9 mouse cellular contexts compared by ENCODE assay signal in the genomic region with DNA sequence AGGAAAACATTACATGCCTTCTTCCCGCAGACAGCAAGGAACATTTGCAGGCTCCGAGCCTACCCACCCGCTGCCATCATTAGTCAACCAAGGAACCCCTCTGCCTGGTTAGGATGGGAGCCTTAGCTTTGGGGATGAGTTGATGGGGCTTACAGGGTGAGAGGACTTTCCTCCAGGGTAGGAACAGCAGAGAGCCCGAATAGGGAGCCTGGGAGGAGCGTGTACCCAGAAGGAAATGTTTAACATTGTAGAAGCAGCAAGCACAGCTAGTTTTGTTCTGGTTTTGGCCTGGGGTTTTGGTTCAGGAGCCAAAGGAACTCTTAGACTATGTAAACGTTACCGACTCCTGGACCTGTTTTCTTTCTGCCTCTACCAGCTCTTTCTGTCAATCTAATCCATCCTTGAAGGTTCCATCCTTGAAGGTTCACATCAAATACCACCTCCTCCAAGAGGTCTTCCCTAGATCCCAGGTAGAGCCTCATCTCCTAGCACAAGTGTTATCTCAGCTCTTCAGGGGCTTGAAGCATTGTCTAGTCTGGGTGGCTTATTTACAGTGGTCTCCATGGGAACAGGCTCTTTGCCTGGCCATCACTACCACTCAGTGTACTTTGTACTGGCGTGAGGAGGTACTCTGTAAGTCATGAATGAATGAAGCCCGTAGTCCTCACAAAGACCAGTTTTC. TPM values are rescaled to one million over a fixed set of nuclear protein-coding genes. Genes with fewer than 3 reads are reported as not detected.
DNase-seq lines count a peak whose midpoint lies in the region; ATAC-seq lines count a peak whose summit lies in the region.
"Had no signal": no experiment of that assay in that cellular context is flagged by ENCODE, and none has a peak within 500 bp of the region (broad histone marks: within the 10 kb centered on the region; RNA-seq: fewer than 3 reads in every experiment).

No protein-coding gene starts in this region.

- peak overlapping the region; percentile 58; the same call in 1 of the 2 replicates for H3K27ac ChIP-seq in lung, embryonic 15.5 days
- no peak overlapping the region for H3K27ac ChIP-seq in intestine, embryonic 15.5 days
- peak overlapping the region; percentile 72 for H3K27ac ChIP-seq in stomach, embryonic 16.5 days (ENCODE audit: low read length)
- H3K27ac ChIP-seq: macrophage had no signal

- H3K36me3 ChIP-seq in lung, embryonic 15.5 days, result no peaks in the 10 kb centered on the region
- no peaks in the 10 kb centered on the region for H3K36me3 ChIP-seq in intestine, embryonic 15.5 days
- no peaks in the 10 kb centered on the region for H3K36me3 ChIP-seq in stomach, embryonic 16.5 days (ENCODE audit: control insufficient read depth, insufficient read depth, low read length)

- peak; percentile 89 for DNase-seq in heart, adult 11 months
- DNase-seq in heart, postnatal 14 days, result no peak
- no peak for DNase-seq in lung, postnatal 14 days
- DNase-seq in adrenal gland, postnatal 4 days (ENCODE audit: low spot score in 2 of 2), result no peak
- DNase-seq in ovary, postnatal 36 days (ENCODE audit: low spot score), result no peak

- peak overlapping the region; percentile 84 for H3K4me2 ChIP-seq in lung, embryonic 15.5 days
- H3K4me2 ChIP-seq in intestine, embryonic 15.5 days (replicated peaks), result peak overlapping the region; percentile 94
- peak overlapping the region; percentile 78 for H3K4me2 ChIP-seq in stomach, embryonic 16.5 days (ENCODE audit: low read depth, low read length)

- no peak for ATAC-seq in lung, embryonic 15.5 days (ENCODE audit: borderline replicate concordance, extremely low read depth, low FRiP score, low TSS enrichment)
- no peak for ATAC-seq in intestine, embryonic 15.5 days
- ATAC-seq in stomach, embryonic 16.5 days (ENCODE audit: insufficient read depth, low FRiP score), result no peak

- intact Hi-C loops in heart, postnatal 14 days (cut with DNase I), result no loop called here

- H3K4me1 ChIP-seq in lung, embryonic 15.5 days, result peaks cover 32% of the 10 kb centered on the region
- peaks cover 14% of the 10 kb centered on the region; the same call in 1 of the 2 replicates for H3K4me1 ChIP-seq in intestine, embryonic 15.5 days (replicated peaks)
- H3K4me1 ChIP-seq in stomach, embryonic 16.5 days (ENCODE audit: control insufficient read depth, insufficient read depth, low read length), result peaks cover 16% of the 10 kb centered on the region

- H3K4me3 ChIP-seq in lung, embryonic 15.5 days, result no peak overlapping the region
- H3K4me3 ChIP-seq in intestine, embryonic 15.5 days (replicated peaks), result no peak overlapping the region
- peak overlapping the region; percentile 59 for H3K4me3 ChIP-seq in stomach, embryonic 16.5 days (replicated peaks; ENCODE audit: low read length)

- H3K9me3 ChIP-seq in lung, embryonic 15.5 days, result no peaks in the 10 kb centered on the region
- H3K9me3 ChIP-seq in intestine, embryonic 15.5 days, result no peaks in the 10 kb centered on the region
- H3K9me3 ChIP-seq in stomach, embryonic 16.5 days (replicated peaks; ENCODE audit: control insufficient read depth, low read length), result no peaks in the 10 kb centered on the region

- H3K9ac ChIP-seq in lung, embryonic 15.5 days, result no peak overlapping the region
- H3K9ac ChIP-seq in intestine, embryonic 15.5 days, result no peak overlapping the region
- peak overlapping the region; percentile 40; the same call in 1 of the 2 replicates for H3K9ac ChIP-seq in stomach, embryonic 16.5 days (ENCODE audit: low read length)

- 53% methylated on average over 9 of the region's 9 CpGs for WGBS in lung, embryonic 15.5 days
- 57% methylated on average over 9 of the region's 9 CpGs for WGBS in intestine, embryonic 15.5 days
- 42% methylated on average over 9 of the region's 9 CpGs for WGBS in stomach, embryonic 16.5 days

- no peaks in the 10 kb centered on the region for H3K27me3 ChIP-seq in lung, embryonic 15.5 days
- H3K27me3 ChIP-seq in intestine, embryonic 15.5 days (replicated peaks), result no peaks in the 10 kb centered on the region; the same call in 1 of the 2 replicates
- peaks cover 4% of the 10 kb centered on the region; the same call in 1 of the 2 replicates for H3K27me3 ChIP-seq in stomach, embryonic 16.5 days (ENCODE audit: control insufficient read depth, insufficient read depth, low read length)

RNA-seq across cellular contexts. Expression of a gene that starts 2.4 kb away (rescaled TPM):
- 10 to 100 TPM; 16.6 to 17.3 TPM for total RNA-seq in heart, postnatal 14 days (2021)
- 20.9 and 21.2 TPM in 2 replicates for polyA plus RNA-seq in lung, embryonic 15.5 days (2015; fragmentation: Nextera tagmentation; extraction: Ambion mirVana)
- polyA plus RNA-seq in intestine, embryonic 15.5 days (2015; fragmentation: Nextera tagmentation; extraction: Ambion mirVana), result 19.8 and 20.4 TPM in 2 replicates
- polyA plus RNA-seq in stomach, embryonic 16.5 days (2015; fragmentation: Nextera tagmentation; extraction: Ambion mirVana), result 49.2 and 58.5 TPM in 2 replicates
- 10 to 100 TPM; 22.9 to 28.6 TPM for total RNA-seq in adrenal gland, postnatal 4 days (2021)

RNA-seq across cellular contexts. Expression of a gene that starts 57.1 kb away (rescaled TPM):
- total RNA-seq in heart, postnatal 14 days (2021), result 10 to 100 TPM; 21.8 to 24.0 TPM
- 8.8 and 10.6 TPM in 2 replicates for polyA plus RNA-seq in lung, embryonic 15.5 days (2015; fragmentation: Nextera tagmentation; extraction: Ambion mirVana)
- 11.1 and 11.7 TPM in 2 replicates for polyA plus RNA-seq in intestine, embryonic 15.5 days (2015; fragmentation: Nextera tagmentation; extraction: Ambion mirVana)
- polyA plus RNA-seq in stomach, embryonic 16.5 days (2015; fragmentation: Nextera tagmentation; extraction: Ambion mirVana), result 8.9 and 13.0 TPM in 2 replicates
- 10 to 100 TPM; 31.7 to 37.5 TPM for total RNA-seq in adrenal gland, postnatal 4 days (2021)
